Mouse (Mus musculus): ENCODE data around the gene Afap1.

- TF ChIP-seq MAX (IDR thresholded peaks at IDR 0.05; ENCODE audit: low read length), result no peak
- TF ChIP-seq RCOR1 (IDR thresholded peaks at IDR 0.05; ENCODE audit: low read depth, low read length), result no peak
- TF ChIP-seq CTCF (IDR thresholded peaks at IDR 0.05 in 2 of 3, conservative IDR thresholded peaks at IDR 0.05 in 1 of 3; ENCODE audit: control insufficient read depth in 1 of 3, insufficient read depth in 1 of 3, low read depth in 2 of 3, low read length in 3 of 3, poor library complexity in 1 of 3, severe bottlenecking in 1 of 3), result no peak
- TF ChIP-seq ZNF384 (IDR thresholded peaks at IDR 0.05; ENCODE audit: low read depth, low read length), result no peak
- TF ChIP-seq MEF2A (IDR thresholded peaks at IDR 0.05; ENCODE audit: extremely low read depth, insufficient replicate concordance, low read depth, low read length, poor library complexity, severe bottlenecking), result no peak
- TF ChIP-seq SMC3 (IDR thresholded peaks at IDR 0.05; ENCODE audit: low read depth, low read length), result no peak
- no peak for TF ChIP-seq POLR2A (IDR thresholded peaks at IDR 0.05; ENCODE audit: control insufficient read depth in 1 of 2, insufficient read depth in 1 of 2, low read depth in 1 of 2, low read length in 2 of 2, poor library complexity in 1 of 2)
These were observed 95.0 kb downstream of the Afap1 start for GRCm38 (mm10) chr5:35988085-35988484.
